Mouse (Mus musculus): ENCODE results near the gene Nop10.
A peak's percentile ranks its signal among the peaks of the same experiment; 100 is the strongest.
"Not testable (repeated sequence)": the region's sequence is repeated elsewhere in the genome, so short reads cannot be mapped to it uniquely, and the experiment has no call there.

Nop10 gene

DNA sequence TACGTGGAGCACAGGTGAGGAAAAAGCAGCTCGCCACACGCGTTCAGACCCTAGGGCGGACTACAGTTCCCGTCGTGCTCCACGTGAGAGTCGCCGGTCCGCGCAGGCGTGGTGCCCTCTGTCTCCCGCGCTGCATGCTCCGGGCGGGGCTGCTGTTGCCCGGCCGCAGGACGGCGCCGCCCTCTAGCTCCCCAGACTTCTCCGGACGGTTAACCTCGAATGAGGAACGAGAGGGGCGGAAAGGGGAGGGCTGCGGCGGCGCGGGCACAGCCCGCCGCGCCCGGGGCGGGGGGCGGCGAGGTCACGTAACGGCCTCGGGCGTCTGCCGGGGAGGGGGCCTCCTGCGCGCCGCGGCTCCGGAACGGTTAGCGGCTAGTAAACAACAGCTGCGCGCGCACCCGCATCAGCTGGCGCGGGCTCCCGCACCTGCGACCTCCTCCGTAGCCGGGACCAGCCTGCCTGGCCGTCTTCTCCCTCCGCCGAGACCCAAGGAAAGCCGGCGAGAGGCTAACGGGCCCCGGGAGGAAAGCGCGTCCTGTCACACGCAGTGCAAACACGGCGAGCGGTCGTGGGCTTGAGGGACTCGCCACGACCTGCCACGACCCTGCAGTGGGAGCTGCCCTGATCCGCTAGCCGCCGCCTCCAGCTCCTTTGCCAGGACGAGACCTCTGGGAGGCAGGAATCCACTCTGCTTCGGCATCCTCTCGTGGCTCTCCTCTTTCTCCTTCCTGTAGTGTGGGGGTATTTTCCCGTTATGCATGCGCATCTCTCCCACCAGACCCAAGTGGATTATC lies 3.9 kb downstream of the Nop10 start, which contains the start of gene Slc12a6:
Gene Slc12a6, plus strand, starts transcription at position 378 of the 794 bp plus-strand sequence.
- peak; percentile 97 for DNase-seq

DNA sequence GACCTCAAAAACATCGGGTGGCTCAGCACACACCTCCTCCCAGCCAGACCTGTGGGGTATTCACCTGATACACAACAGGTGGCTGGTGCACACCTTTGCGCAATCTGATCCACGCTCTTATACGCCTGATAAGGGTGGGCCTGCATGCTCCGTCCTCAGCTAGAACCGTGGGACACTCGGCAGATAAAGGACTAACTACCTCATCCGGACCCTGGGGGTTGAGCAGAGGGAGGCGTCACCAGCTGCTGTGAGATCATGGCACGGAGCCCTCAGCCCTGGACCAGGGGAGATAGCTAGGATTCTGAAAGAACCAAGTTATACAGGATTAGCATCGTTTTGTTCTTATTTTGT lies 4.5 kb downstream of the Nop10 start, which contains the start of gene Gm21985:
Gene Gm21985, plus strand, starts transcription at position 73 of the 351 bp plus-strand sequence.
- DNase-seq: peak; percentile 69

DNA sequence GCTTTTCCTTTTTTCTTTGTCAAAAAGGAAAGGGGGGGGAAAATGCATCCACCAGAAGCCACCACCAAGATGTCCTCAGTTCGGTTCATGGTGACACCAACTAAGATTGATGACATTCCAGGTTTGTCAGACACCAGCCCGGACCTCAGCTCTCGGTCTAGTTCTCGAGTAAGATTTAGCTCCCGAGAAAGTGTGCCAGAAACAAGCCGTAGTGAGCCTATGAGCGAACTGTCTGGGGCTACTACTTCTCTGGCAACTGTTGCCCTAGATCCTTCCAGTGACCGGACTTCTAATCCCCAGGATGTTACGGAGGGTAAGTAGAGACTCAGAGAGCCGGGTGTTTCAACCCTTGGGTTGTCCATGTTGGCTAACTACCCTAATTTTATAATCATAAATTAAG lies 5.1 kb downstream of the Nop10 start:
- peak; percentile 34 for DNase-seq

DNA sequence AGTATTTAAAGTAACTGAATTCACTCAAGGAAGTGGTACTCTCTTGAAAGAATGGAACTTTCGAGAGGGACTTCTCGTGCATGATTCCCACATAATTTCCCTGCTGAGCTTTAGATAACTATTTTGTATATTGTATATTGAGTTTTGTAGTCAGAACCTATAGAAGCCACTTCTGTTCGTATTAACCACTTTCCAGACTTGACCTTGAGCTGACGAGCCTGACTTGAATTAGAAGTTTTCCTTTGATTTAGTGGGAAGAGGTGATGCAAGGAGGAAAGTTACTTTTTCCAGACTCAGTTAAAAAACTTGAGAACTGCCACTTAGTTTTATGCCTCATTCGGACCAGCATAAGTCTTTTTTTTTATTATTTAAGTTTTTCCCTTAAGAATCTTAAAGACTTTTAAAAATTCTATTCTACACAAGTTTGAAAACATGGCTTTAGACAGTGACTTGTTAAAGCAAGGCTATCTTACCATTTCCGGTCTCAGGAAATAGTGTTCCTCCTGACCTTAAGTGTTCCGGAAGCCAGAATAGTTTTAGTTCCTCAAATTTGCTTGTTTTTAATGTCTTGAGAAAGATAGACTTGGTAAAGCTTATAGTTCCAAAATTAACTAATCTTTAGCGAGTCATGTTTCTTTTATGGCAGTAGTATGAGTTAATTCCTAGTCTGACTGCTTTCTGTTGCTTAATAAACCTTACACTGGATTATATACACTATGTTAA lies 6.0 kb downstream of the Nop10 start:
- DNase-seq: no peak

DNA sequence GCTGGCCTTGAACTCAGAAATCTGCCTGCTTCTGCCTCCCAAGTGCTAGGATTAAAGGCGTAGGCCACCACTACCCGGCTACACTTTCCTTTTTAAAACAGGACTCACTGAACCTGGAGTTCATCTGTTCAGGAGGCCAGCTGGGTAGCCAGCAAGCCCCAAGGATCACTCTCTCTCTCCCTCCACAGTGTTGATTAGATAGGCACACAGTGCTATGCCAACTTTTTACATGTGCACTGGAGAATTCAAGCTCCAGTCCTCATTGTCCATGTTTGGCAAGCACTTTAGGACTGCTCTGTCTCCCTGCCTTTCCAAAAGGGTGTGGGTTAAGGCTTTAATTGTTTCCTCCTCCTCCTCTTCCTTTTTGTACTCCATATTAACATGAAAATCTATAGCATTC lies 8.3 kb downstream of the Nop10 start:
- no peak for DNase-seq

DNA sequence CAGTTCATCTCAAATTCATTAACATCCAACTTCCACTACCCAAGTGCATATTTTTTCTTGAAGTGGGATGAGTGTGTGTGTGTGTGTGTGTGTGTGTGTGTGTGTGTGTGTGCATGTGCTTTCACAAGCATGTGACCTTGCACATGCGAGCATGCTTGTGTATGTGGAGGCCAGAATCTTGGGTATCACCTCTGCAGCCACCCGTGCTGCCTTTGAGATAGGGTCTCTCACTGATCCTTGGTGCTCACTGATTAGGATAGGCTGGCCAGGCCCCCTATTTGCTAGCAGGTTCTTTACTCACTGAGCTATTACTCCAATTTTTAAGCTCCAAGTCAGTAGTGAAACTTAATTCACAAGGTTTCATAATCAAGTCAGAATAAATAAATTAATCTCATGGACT lies 11.2 kb downstream of the Nop10 start:
- DNase-seq: no peak

DNA sequence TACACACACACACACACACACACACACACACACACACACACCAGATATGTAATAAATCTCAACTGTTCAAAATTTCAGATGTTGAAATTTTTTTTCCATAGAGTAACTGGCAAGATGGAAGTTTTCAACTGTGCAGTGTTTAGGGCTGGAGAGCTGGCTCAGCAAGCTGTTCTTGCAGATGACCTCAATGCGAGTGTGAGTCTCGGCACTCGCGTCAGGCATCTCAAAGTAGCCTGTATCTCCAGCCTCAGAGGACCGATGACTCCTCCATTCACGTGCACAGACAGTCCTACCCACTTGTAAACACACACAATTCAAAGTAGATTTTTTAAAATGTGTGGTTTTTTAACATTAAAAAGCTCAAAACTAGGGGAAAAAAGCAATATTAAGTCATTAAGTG lies 11.7 kb downstream of the Nop10 start:
- no peak for DNase-seq

DNA sequence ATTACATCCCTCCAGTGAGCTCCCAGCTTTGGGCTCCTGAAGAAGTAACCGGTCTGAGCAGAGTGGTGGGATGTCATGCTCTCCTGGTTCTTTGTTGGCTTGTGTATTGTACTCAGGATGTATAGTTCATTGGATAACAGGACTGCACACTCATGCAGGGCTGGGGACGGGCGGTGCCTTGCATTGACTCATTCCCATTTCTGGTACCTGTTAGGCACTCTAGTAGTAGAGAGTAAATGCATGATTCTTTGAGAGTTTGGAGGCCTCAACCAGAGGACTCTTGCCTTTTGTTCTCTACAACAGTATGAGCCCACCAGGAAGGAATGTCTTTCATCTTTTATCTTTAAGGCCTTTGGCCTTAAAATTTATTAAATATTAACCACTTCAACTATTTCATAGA lies 15.1 kb downstream of the Nop10 start:
- no peak for DNase-seq

DNA sequence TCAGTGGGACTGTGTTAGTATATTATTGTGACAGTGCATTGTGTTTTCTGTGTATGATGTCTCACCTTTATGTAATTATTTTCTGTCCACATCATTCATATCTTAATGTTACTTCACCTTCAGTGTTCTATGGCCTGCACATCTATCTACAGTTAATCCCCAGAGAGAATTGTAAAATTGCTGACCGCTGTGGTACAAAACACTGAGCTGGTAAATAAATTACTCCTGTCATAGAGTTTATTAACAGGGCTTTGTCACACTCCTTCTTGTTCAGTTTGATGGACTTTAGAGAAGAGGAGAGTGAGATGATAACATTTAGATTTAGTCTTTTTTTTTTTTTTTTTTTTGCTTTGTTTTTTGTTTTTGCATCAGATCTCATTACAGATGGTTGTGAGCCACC lies 21.1 kb downstream of the Nop10 start:
- no peak for DNase-seq

DNA sequence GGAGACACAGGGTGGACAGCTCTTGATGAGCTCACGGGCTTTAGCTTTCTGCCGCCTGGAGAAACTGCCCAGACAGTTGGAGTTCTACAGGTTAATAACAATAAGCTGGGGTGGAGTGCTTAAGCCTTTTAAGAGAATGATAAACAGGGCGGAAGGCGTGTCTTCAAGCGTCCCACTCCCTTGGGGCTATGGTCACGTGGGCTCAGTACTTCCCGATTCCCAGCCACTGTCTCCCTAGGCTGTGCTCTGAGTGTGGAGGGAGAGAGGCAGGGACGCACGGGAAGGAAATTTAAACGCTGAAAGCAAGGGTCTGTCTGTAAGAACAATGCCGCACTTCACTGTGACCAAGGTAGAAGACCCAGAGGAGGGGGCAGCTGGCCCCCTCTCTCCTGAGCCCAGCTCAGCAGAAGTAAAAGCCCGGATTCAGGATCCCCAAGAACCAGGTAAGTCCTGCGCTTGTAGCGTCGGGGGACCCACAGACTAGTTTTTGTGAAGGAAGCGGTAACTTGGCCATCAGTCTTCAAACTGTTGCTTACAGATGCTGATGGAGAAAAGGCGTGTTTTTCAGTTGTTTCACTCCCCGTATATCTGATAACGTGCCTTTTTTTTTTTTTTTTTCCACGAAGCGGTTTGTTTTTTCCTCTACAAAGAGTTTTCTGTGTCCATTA lies 22.8 kb downstream of the Nop10 start:
- DNase-seq: no peak

DNA sequence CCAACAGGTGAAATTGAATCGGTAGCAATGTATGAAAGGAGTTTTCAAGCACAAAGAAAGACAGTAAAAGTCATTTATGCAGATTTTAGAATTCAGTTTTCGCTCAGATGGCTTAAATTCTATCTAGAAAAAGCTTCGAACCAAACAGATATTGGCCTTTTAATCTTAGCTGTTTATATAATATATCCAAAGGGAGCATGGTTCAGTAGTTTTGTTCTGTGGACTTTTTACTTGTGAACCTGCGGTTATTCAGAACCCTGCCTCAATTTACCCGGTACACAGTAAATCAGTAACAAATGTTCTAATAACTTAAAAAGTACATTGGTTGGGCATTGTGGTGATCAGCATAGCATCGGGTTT lies 23.3 kb downstream of the Nop10 start:
- no peak for DNase-seq

DNA sequence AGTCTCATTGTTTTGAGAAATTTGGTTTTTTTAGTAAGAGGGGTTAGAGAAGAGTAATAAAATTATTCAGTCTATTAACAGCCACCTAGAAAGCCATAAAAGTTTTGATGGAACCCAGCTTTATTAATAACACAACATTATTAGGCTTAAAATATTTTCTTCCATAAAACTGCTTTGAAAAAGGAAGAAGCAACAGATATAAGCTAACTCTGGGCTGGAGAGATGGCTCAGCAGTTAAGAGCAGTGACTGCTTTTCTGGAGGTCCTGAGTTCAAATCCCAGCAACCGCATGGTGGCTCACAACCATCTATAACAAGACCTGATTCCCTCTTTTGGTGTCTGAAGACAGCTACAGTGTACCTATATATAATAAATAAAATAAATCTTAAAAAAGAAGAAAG lies 24.3 kb downstream of the Nop10 start:
- DNase-seq: not testable (repeated sequence)

DNA sequence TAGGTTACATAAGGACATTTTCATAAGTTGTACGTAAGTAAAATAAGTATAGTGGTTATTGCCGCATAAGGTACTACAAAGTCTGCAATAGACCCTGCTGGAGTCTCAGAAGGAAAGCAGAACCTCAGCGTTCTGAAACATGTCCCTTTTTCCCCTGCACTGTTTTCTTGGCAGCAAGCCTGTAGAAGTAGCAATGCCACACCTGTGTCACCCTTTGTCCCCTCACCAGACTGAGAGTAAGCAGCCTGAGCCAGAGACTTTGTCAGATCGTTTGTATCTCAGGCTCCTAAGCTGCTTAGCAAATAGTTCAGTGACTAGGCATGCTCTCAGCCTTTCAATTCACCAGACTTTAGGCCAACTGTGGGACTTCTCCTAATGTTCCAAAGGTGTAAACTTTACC lies 25.3 kb downstream of the Nop10 start:
- DNase-seq: no peak

DNA sequence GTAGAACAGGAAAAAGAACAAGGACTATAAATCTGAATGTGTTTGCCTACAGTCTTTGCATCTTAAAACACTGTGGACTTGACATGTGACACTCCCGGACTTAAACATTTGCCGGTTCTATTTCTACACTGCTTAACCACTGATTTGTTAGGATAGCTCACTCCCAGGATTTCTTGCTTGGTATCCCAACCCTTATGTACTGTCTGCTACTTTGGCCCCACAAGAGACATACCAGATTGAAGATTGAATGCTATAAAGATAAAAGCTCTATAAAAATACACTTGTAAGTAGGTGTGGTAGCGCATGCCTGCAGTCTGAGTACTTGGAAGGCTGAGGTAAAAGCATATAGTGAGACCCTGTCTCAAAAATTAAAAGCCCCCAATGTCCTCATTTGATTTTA lies 27.8 kb downstream of the Nop10 start:
- DNase-seq: no peak

DNA sequence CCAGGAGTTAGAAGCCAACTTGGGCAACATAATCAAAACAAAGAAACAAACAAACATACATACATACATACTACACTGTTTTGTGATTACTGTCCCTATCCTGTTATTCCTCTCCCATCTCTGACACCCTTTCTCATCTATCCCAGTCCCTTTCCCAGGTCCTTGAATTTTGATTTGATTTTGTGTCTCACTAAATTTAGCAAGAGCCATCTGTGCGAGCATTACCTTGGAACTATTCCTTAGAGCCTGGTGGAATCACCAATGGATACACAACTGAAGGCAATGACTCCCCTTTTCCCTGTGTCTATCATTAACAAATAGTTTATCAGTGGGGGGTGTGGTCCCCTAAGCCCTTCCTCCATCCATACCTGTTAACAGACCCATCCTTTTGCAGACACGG lies 31.1 kb downstream of the Nop10 start:
- DNase-seq: no peak

DNA sequence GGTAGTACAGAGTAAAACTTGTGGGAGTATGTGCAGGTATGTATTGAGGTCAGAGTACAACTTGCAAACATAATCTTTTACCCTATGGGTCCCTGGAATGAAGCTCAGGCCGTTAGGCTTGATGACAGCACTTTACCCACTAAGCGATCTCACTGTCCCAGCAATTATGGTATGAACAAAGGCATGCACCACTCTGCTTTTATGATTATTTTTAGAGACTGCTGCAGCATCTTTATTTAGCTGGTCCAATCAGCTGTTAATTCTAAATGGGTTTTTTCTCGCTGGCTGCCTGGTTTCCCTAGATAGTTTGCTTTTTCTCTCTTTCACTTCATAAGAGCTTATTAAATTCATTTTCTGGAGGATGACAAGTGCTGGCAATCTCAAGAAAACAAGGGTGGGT lies 34.5 kb downstream of the Nop10 start:
- no peak for DNase-seq

DNA sequence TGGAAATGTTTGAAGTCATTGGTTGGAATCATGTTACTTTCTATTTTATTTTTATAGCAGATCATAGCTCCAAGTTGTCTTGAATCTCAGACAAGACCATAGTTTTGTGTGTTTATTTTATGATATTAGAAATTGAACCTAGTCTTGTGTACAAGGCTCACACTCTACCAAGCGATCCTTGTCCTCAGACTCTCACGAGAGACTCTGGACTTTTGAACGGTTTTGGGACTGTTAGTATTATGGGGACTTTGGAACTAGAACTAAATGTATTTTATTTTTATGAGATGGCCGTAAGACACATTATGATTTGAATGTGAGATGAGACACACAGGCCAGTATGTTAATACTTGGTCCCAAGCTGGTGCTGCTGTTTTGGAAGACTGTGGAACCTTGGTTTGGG lies 36.5 kb downstream of the Nop10 start:
- no peak for DNase-seq

DNA sequence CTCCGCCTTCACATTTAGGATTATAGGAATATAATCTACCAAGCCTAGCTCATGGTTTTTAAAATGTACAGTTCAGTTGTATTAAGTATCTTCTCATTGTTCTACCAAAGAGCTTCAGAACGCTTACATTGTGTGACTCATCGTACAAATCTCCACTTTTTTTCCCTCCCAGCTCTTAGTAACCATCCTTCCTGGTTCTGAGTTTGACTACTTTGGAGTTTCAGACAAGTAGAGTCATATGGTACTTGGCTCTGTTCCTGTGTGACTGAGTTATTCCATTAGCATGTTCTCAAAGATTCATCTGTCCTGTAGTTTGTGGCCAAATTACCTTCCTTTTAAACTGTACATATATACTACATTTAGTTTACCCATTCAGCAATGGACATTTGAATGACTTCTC lies 46.9 kb downstream of the Nop10 start:
- no peak for DNase-seq

DNA sequence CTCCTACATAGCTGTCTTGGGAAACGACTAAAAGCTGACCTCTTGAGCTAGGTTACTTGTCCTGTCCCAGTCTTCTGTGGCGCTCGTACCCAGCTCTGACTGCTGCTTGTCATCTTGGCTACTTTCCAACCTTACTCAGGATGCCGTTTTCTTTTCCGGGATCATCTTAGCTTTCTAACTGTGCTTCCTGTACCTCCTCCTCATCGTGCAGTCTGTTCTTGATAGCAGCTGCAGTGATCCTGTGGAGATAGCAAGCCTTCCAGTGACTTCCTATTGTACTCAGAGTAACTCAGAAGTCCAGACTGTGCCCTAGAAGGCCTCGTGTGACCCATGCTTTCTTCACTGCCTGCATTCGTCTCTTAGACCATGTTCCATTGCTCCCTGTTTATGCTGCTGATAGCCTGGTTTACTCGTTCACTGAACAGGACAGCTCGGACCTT lies 47.5 kb downstream of the Nop10 start:
- no peak for DNase-seq

All from thymus, postnatal 4 days (tissue).